Mouse (Mus musculus) retina, adult 2 months (tissue): ENCODE results near the gene Ston2.

Experiments used
- DNase-seq: peaks from one replicate; pipeline ENCODE4 v3.0.0-alpha.2; 2012; ENCODE audit warnings: low read depth, low spot score

The Ston2 gene

DNA sequence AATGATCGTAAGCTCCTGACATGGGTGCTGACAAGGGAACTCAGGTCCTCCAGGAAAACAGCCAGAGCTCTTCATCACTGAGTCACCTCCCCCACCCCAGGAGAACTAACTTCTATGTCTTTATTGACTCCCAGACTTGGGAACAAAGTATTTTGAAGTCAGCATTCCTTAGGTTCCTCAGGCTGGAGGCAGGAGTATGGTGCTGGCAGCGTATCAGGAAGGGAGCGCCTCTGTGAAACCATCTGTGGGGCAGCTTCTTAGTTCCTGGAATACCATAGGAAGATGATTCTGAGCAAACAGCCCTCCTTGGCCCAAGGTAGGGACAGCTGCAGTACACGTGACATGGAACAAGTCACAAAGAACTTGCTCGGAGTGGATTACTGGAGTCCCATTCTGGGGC lies 84.7 kb downstream of the Ston2 start:
- DNase-seq, result no peak

DNA sequence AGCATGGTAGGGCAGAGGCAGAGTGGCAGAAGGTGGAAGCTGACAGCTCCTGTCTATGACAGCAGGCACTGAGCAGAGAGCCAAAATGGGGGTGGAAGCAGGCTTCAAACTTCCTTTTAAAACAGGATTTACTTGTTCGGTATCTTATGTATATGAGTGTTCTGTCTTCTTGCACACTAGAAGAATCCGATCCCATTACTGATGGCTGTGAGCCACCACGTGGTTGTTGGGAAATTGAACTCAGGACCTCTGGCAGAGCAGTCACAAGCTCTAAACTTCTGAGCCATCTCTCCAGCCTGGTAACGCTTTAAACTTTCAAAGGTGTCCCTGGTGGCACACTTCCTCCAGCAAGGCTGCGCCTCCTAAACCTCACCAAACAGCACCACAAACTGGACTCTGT lies 85.4 kb downstream of the Ston2 start:
- DNase-seq, result no peak

DNA sequence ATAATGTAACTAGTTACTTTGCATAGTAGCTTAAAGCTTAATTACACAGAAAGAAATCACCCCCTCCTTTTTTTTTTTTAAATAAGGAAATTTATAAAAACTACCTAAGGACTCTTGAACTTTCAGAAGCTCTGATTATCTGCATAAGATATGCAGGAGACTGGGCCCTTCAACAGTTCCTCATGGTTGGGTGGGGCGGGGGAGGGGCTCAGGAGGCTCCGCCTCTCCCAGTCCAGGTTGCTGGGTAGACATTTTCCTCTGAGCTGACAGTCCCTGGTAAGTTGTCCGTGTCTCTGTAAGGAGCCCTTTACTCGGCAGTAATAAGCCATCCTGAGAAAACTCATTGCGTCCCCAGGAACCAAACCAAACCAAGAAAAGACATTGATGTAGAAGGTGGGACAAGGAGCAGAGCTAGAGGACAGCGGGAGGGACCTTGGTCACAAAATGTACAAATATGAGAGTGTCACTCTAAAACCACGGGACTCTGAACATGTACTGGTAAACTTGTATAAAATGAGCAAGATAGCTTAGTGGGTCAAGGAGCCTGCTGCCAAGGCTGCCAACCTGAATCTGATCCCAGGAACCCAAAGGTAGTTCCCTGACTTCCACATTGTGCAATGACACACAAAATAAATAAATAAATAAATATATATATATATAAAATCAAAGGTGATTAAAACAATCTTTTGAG lies 88.6 kb downstream of the Ston2 start:
- no peak for DNase-seq

DNA sequence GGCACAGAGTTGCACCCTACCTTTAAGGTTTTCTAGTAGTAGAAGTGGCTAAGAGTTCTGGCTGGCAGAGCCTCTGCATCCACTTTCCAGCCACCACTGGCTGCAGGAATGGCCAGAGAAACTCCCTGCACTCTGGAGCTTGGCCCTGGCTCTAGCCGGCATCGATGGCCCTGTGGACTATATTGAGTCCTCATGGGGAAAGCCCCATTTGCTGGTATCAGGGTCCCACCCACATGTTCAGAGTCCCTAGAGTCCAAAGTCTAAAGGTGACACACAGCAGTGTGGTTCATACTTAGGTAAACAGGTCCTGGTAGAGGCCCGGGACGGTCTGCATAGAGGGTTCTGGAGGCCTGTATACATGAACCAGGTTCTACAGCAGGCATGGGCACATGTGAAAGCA lies 92.0 kb downstream of the Ston2 start:
- no peak for DNase-seq

DNA sequence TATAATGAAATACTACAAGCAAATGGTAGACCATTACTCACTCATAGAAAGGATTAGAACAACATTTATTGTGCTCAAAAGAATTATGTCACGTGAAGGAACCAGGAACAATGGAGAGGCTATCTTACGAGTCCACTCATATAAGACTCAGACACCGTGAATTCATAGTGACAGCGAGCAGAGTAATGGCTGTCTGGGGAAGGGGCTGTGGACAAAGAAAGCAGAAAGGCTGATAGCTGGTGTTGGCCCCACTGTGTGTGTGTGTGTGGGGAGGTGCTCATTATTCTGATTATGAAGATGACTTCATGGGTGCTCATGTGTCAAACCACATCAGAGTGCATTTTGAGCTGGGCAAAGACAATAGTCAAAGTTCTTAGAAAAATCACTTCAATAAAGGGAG lies 92.4 kb downstream of the Ston2 start:
- no peak for DNase-seq

DNA sequence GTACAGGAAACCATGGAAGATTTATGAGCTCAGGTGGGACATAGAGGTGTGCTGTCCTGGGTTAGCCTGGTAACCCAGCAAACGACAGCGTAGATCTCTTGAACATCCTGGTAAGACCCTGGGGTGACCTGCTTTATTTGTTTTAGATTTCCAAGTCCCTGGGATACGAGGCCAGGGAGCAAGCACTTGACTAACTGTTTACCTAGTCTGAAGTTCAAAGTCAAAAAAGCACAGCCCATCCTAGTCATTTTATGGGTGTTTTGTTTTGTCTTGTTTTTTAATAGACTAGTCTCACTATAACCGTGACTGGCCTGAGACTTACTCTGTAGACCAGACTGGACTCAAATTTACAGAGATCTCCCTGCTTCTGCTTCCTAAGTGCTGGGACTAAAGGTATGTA lies 93.4 kb downstream of the Ston2 start:
- no peak for DNase-seq

DNA sequence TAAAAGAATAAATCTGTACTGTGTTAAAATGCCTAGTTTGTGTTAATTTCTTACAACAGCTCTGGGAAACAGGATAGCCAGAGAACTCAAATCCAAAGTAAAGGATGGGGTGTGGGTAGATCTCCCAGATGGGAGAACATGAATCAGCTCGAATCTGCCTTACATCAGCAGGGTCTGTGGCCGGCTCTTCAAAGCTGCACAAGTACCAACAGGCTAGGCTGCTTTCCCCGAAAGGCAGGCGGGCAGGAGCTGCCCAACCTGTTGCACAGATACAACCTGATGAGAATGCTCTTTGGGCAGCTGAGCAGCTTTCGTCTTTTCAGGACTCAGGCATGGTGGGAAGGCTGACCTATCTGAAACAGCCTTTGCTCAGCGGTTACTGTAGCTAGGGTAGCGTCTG lies 94.6 kb downstream of the Ston2 start:
- no peak for DNase-seq

DNA sequence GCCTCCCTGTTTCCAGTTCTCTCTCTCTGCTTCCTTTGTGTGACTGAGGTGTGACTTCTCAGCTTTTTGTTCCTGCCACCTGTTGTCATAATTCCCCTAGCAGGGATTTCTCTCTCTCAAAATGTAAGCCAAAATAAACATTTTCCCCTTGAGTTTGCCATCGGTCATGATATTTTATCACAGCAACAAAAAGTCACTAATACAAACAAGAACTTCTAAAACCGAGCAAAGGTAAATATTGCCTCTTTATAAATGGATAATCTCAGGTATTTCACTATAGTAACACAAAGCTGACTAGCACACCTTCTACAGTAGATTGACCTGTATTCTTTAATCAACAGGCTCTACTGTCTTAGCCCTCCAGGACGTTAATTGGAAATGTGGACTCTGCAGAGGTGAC lies 95.2 kb downstream of the Ston2 start:
- no peak for DNase-seq

DNA sequence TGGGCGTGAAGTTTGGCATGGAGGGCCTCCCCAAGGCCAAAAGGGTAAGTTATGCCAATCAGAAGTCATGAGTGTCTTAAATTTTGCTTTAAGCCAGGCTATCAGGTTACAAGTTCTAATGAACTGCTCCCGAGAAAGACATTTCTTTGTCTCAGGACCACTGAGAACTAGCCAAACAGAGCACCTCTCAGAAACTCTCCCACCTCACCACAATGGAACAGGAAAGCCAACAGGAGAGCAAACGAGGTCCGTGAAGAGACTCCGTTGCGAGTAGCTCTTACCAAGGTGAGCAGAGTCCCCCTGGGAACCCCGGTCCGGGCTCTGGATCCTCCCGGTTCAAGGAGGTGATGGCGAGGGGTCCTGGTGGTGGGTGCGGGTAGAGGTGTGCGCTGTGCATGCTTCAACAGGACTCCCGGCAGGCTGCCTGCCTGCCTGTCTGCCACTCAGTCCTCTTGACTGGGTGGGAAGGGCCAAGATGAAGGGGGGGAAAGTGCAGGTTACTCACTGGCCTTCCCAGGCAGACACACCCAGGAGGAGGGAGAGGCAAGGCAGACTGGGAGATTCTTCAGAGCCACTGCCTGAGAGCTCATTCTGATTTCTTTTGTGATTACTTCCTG lies 102.4 kb downstream of the Ston2 start:
- no peak for DNase-seq

DNA sequence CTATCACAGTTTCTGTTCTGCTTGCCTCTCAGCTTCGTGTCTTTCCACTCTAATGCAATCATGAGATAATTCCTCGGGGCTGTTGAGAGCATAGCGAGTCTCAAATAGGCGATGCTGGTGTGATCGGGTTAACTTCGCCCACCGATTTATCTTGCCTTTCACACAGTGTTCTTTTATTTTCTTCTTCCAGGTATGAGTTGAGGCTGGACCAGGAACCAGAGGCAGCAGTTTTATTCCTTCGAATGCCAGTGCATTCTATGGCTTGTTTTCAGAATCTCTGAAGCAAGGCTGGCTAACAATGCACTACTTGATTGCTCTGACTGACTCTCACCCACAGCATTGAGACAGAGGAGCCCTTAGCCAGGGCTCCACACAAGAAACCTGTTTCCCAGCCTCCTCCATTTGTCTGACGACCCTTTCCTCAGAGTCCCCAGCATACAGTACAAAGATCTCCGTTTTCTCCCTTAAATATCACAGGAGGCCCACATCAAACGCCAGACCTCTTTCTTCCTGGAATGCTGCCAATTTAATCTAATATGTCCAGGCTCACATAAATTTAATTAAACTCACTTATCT lies 103.3 kb downstream of the Ston2 start:
- no peak for DNase-seq

DNA sequence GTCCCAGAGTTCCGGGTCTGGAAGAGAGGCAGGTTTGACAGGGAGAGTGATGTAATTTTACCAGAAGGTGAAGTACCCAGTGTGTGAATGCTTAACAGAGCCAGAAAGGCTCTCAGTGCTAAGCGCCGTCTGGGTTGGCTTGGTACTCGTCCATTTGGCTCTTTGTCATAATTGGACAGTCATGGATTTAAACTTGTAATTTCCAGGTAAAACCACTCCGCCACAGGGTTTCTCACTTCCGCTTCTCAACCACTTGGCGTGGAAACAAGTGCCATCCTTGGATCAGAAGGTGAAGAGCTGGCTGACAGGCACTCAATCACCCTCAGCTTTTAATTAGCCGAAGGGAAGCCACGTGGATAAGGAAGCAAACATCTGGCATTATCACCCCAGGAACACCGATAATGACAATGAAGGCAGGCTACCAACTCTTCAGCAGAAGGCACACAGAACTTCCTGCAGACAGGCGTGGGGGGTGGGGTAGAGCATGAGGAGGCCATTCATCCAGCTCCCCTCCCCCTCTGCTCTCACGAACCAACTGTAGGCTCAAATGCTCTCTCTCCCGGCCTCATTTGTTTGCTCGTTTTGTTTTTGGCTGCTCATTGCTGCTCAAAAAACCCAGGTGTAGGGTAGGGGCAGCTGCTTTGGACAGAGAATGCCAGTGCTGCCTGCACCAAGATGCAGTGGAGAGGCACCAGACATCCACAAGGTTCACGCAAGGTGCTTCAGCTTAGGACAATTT lies 103.9 kb downstream of the Ston2 start:
- no peak for DNase-seq

DNA sequence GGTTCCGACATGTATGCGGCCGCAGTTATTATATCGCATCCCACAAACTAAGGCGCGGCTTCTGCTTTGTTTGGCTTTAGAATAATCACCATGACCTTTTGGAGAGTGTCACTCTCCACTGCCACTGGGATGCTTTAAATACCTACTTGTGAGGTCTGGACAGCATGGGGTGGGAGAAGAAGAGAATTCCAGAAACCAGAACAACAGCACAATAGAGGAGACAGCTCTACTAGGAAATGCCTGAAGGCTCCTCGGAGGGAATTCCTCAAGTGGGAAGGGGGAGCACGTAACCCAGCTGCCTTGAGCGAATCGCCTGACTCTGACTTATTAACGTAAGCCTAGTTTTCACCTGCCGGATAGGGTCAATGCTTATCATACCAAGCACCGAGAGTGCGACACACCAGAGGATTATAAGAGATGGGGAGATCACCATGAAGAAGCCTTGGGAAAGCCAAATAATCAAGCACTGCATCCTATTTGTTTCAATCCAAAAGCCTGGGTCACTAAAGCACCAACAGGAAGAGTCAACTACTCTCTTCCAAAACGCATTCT lies 104.6 kb downstream of the Ston2 start:
- no peak for DNase-seq

DNA sequence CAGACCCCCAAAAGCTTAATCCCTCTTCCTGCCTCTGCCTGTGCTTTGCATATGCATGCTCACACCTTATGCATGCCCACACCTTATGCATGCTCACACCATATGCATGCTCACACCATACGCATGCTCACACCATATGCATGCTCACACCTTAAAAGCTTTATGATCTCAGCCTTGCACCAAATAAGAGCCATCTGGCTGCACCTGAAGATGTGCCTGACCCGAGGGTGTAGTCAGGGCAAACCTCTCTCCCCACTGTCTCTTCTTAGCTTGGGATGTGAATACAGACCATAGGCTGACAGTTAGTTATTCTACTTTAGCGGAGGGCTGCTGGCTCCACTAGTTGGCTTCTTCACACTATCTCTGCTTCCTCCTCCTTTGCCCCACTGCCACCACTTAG lies 105.1 kb downstream of the Ston2 start:
- DNase-seq, result no peak

DNA sequence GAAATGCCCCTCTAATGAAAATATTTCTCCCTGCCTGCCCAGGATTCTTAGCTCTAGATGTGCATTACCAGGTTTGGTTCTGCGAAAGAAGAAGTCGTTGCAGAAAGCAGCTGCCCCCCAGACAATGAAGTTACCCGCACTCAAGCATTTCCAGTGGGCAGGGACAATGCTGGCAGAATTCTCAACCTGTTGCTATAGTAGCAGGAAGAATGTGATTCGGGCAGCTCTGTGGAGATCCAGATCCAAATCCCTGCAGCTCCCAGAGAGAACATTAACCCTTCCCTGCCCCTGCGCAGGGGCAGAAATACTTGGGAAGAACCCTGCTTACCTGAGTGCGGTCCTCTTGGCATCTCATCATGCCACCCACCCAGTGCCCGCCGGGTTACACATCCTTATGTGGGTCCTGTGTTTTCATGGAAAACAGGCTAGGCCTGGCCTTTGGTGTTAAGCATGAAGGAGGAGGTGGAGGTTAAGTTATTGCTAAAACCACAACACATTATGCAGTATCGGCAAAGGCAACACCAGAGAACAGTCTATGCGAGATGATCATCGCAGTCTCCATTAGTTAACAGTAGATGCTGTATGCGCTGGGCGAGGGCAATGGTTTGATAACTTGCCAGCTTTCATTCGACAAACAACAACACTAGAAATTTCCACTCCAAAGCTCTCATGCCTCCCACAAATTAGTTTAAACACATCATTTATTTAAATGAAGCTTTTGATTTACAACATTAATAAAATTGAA lies 108.7 kb downstream of the Ston2 start:
- DNase-seq, result no peak

DNA sequence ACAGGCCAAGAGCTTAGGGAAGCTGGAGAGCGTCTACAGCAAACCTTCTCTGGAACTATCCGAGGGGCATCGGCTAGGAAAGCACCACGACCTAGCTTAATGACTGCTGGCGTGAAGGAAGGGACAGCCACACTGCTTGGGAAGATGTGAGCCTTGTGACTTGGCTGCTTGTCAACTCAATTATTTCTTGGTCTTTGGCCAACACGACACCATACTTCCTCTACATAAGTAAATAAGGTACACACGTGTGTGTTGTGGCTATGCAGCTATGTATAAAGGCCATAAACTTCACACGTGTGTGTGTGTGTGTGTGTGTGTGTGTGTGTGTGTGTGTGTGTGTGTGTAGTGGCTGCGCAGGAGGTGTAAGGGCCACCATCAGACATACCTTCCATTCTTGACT lies 112.2 kb downstream of the Ston2 start:
- no peak for DNase-seq

DNA sequence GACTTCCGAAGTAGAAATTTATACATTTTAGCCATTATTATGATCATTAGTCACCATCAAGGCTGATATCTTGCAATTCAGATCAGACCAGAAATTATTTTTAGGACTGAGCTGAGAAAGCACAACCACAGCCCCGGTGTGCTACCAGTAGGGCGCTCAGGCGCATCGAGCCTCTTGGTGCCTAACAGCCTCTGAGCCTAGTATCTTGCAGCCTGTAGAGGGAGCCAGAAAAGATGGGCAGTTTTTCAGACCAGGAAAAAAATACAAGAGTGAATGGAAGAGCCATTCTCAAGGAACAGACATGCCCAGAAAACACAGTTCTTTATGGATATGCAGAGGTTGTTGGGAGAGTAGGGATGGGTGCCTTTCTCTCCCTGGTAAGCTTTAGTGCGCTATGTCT lies 115.0 kb downstream of the Ston2 start:
- DNase-seq, result no peak

DNA sequence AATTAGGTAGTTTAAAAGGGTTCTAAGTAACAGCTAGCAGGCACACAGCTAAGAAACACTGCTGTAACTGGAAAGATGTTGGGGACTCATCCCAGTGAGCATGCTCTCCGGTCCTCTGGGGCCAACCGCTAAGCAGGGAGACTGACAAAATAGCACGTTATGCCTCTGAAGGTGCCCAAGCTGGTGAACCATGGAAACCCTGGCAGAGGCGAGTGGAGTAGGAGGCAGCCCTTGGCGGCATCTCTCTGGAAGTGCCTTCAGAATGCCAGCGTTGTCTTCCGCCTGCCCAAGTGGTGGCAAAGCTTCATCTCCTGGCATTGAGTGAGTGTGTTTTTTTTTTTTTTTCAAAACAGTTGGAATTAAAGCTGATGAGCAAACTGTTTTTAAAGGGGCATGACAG lies 115.7 kb downstream of the Ston2 start:
- no peak for DNase-seq

DNA sequence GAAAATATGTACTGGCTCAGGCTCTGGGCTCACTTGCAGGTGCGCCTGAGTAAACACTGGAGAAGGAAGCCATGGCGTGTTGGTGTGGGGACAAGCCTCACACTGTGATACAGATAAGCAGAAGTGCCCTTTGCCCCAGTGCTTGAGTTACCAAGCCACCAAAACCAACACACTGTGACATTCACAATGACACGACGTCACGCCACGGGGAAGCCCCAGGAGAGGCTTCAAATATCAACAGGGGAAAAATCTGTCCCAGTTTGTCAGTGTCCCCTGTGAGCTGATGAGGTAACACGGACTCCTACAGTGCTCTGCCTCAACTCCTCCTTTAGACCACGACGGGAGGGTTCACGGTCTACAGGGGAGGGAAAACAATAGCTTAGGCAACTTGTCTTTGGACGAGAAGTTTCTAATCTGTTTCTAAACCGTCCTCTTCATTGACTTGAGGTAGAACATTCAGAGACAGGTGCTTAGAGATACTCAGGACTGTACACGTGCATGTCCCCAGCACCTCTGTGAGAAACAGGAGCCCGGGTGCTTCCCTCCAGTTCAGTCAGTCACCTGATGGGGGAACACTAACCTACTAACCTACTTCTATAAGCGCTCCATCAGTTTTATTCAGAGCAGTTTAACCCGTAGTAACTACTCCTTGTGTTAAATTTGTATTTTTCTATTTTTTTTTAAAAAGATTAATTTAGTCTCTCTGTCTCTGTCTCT lies 119.5 kb downstream of the Ston2 start:
- DNase-seq, result no peak

DNA sequence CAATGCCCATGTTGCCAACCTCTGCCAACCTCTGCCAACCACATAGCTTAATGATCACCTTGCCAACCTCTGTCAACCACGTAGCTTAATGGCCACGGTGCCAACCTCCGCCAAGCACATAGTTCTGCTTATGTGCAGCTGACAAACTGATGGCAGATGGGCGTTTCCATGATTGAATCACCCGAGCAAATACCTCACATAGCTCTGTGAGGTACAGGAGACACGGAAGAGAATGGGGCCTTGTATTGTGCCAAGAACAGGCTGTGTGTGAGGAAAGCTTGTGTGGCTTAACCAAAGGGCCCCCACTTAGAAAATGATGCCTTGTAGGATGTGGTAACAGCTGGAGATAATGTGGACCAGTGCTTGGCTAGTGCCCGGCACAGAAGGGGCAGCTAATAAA lies 120.4 kb downstream of the Ston2 start:
- DNase-seq, result no peak

DNA sequence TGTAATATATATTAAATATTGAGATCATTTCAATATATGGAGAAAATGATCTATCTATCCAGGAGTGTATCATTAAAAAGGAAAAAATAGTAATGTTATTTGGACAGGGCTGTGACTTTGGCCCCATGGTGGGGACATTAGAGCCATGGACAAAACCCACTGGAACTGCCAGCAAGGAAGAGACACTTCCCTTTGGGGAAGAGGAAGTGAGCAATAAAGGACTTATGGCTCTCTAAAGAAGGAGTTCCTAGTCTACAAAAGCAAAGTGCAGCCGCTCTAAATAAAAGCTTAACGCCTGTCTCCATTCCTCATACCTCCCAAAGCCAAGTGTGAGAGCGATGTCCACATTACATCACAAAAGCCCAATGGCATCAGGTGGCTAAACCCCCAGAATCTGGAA lies 121.6 kb downstream of the Ston2 start:
- no peak for DNase-seq

DNA sequence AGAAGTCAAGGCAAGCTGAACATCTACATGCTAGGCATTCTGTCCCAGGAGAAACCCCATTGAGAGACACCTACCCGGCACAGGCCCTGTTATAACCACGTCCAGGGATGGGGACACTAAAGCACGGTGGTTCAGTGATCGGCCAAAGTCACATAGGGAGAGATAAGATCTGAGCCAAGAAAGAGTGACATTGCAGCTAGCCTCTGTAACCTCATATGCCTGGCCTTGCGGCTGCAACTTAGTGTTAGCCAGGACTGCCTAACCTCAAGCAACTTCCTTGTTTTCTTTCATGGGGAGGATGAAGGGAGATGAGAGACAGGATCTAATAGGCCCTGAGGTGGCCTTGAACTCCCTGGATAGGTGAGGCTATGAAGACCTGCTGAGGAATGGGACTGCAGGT lies 122.8 kb downstream of the Ston2 start:
- DNase-seq, result no peak
